Mouse (Mus musculus): Measurements from ENCODE around the gene Trim2. TPM values are rescaled to one million over a fixed set of nuclear protein-coding genes. Genes with fewer than 3 reads are reported as not detected.

Trim2 gene
- total RNA-seq, 1 experiment from 2014 or later: 1.4 TPM

GRCm38 (mm10) chr3:84303395-84303949 lies 3.2 kb downstream of the Trim2 start:
- ATAC-seq (replicated peaks in 1 of 2; ENCODE audit: insufficient read depth in 1 of 2, low FRiP score in 2 of 2, low TSS enrichment in 1 of 2, low read depth in 1 of 2, poor library complexity in 2 of 2, severe bottlenecking in 2 of 2): no peak

GRCm38 (mm10) chr3:84302273-84302672 lies 4.4 kb downstream of the Trim2 start:
- ATAC-seq (replicated peaks in 1 of 2; ENCODE audit: insufficient read depth in 1 of 2, low FRiP score in 2 of 2, low TSS enrichment in 1 of 2, low read depth in 1 of 2, poor library complexity in 2 of 2, severe bottlenecking in 2 of 2): peak in 1 of 2 experiments; percentile 47; a peak in 1 of 4 replicates

- ATAC-seq (replicated peaks in 1 of 2; ENCODE audit: insufficient read depth in 1 of 2, low FRiP score in 2 of 2, low TSS enrichment in 1 of 2, low read depth in 1 of 2, poor library complexity in 2 of 2, severe bottlenecking in 2 of 2): no peak
Observed at GRCm38 (mm10) chr3:84301674-84302073, 5.0 kb downstream of the Trim2 start.

- ATAC-seq (replicated peaks in 1 of 2; ENCODE audit: insufficient read depth in 1 of 2, low FRiP score in 2 of 2, low TSS enrichment in 1 of 2, low read depth in 1 of 2, poor library complexity in 2 of 2, severe bottlenecking in 2 of 2): no peak
Observed at GRCm38 (mm10) chr3:84298186-84298585, 8.5 kb downstream of the Trim2 start.

GRCm38 (mm10) chr3:84296676-84297075 lies 10.0 kb downstream of the Trim2 start:
- ATAC-seq (replicated peaks in 1 of 2; ENCODE audit: insufficient read depth in 1 of 2, low FRiP score in 2 of 2, low TSS enrichment in 1 of 2, low read depth in 1 of 2, poor library complexity in 2 of 2, severe bottlenecking in 2 of 2): no peak

GRCm38 (mm10) chr3:84294734-84295133 lies 11.9 kb downstream of the Trim2 start:
- ATAC-seq (replicated peaks in 1 of 2; ENCODE audit: insufficient read depth in 1 of 2, low FRiP score in 2 of 2, low TSS enrichment in 1 of 2, low read depth in 1 of 2, poor library complexity in 2 of 2, severe bottlenecking in 2 of 2): no peak

- ATAC-seq (replicated peaks in 1 of 2; ENCODE audit: insufficient read depth in 1 of 2, low FRiP score in 2 of 2, low TSS enrichment in 1 of 2, low read depth in 1 of 2, poor library complexity in 2 of 2, severe bottlenecking in 2 of 2): no peak
Observed at GRCm38 (mm10) chr3:84293666-84294595, 12.7 kb downstream of the Trim2 start.

- ATAC-seq (replicated peaks in 1 of 2; ENCODE audit: insufficient read depth in 1 of 2, low FRiP score in 2 of 2, low TSS enrichment in 1 of 2, low read depth in 1 of 2, poor library complexity in 2 of 2, severe bottlenecking in 2 of 2): no peak
Observed at GRCm38 (mm10) chr3:84292238-84292637, 14.4 kb downstream of the Trim2 start.

GRCm38 (mm10) chr3:84288931-84289330 lies 17.7 kb downstream of the Trim2 start:
- ATAC-seq (replicated peaks in 1 of 2; ENCODE audit: insufficient read depth in 1 of 2, low FRiP score in 2 of 2, low TSS enrichment in 1 of 2, low read depth in 1 of 2, poor library complexity in 2 of 2, severe bottlenecking in 2 of 2): no peak

GRCm38 (mm10) chr3:84287256-84287655 lies 19.4 kb downstream of the Trim2 start:
- ATAC-seq (replicated peaks in 1 of 2; ENCODE audit: insufficient read depth in 1 of 2, low FRiP score in 2 of 2, low TSS enrichment in 1 of 2, low read depth in 1 of 2, poor library complexity in 2 of 2, severe bottlenecking in 2 of 2): no peak

GRCm38 (mm10) chr3:84286311-84286710 lies 20.4 kb downstream of the Trim2 start:
- ATAC-seq (replicated peaks in 1 of 2; ENCODE audit: insufficient read depth in 1 of 2, low FRiP score in 2 of 2, low TSS enrichment in 1 of 2, low read depth in 1 of 2, poor library complexity in 2 of 2, severe bottlenecking in 2 of 2): no peak

- no peak for ATAC-seq (replicated peaks in 1 of 2; ENCODE audit: insufficient read depth in 1 of 2, low FRiP score in 2 of 2, low TSS enrichment in 1 of 2, low read depth in 1 of 2, poor library complexity in 2 of 2, severe bottlenecking in 2 of 2)
Observed at GRCm38 (mm10) chr3:84284796-84285195, 21.9 kb downstream of the Trim2 start.

- no peak for ATAC-seq (replicated peaks in 1 of 2; ENCODE audit: insufficient read depth in 1 of 2, low FRiP score in 2 of 2, low TSS enrichment in 1 of 2, low read depth in 1 of 2, poor library complexity in 2 of 2, severe bottlenecking in 2 of 2)
Observed at GRCm38 (mm10) chr3:84283524-84283923, 23.2 kb downstream of the Trim2 start.

GRCm38 (mm10) chr3:84281936-84282371 lies 24.7 kb downstream of the Trim2 start:
- no peak for ATAC-seq (replicated peaks in 1 of 2; ENCODE audit: insufficient read depth in 1 of 2, low FRiP score in 2 of 2, low TSS enrichment in 1 of 2, low read depth in 1 of 2, poor library complexity in 2 of 2, severe bottlenecking in 2 of 2)

- no peak for ATAC-seq (replicated peaks in 1 of 2; ENCODE audit: insufficient read depth in 1 of 2, low FRiP score in 2 of 2, low TSS enrichment in 1 of 2, low read depth in 1 of 2, poor library complexity in 2 of 2, severe bottlenecking in 2 of 2)
Observed at GRCm38 (mm10) chr3:84278809-84279208, 27.9 kb downstream of the Trim2 start.

- ATAC-seq (replicated peaks in 1 of 2; ENCODE audit: insufficient read depth in 1 of 2, low FRiP score in 2 of 2, low TSS enrichment in 1 of 2, low read depth in 1 of 2, poor library complexity in 2 of 2, severe bottlenecking in 2 of 2): no peak
Observed at GRCm38 (mm10) chr3:84275124-84275523, 31.6 kb downstream of the Trim2 start.

- no peak for ATAC-seq (replicated peaks in 1 of 2; ENCODE audit: insufficient read depth in 1 of 2, low FRiP score in 2 of 2, low TSS enrichment in 1 of 2, low read depth in 1 of 2, poor library complexity in 2 of 2, severe bottlenecking in 2 of 2)
Observed at GRCm38 (mm10) chr3:84272293-84273015, 34.2 kb downstream of the Trim2 start.

GRCm38 (mm10) chr3:84271794-84272193 lies 34.9 kb downstream of the Trim2 start:
- ATAC-seq (replicated peaks in 1 of 2; ENCODE audit: insufficient read depth in 1 of 2, low FRiP score in 2 of 2, low TSS enrichment in 1 of 2, low read depth in 1 of 2, poor library complexity in 2 of 2, severe bottlenecking in 2 of 2): no peak

All from hematopoietic stem cell, adult 5-6 weeks (primary cell).